Mouse (Mus musculus) T-helper 17 cell (primary cell): Measurements from ENCODE around the gene Baz2b.
"Not testable (repeated sequence)": the region's sequence is repeated elsewhere in the genome, so short reads cannot be mapped to it uniquely, and the experiment has no call there.

ENCODE experiments used
- in situ Hi-C, 2 experiments: fragments of 300-600 bp; cut with MboI, MseI; formaldehyde crosslinking; loops; 1 replicate in 1 of 2; 2 replicates in 1 of 2; pipeline ENCODE4 v1.15.1; 2025; ENCODE audit warnings: high pct_unique_total_duplicates in 2 of 2

Baz2b gene

GRCm38 (mm10) chr2:60134958-60135357 lies 74.7 kb downstream of the Baz2b start:
- in situ Hi-C loops: not testable (repeated sequence)

- in situ Hi-C loops: no loop called here
Observed at GRCm38 (mm10) chr2:60133072-60133471, 76.6 kb downstream of the Baz2b start.

GRCm38 (mm10) chr2:60132269-60133042 lies 77.2 kb downstream of the Baz2b start:
- in situ Hi-C loops: no loop called here

GRCm38 (mm10) chr2:60128631-60129030 lies 81.0 kb downstream of the Baz2b start:
- in situ Hi-C loops: loop anchor here in 1 of 2 experiments (5.0 kb wide), 1 partner anchor 86 kb away; no protein-coding TSS in a partner anchor

- in situ Hi-C loops: loop anchor here in 1 of 2 experiments (5.0 kb wide), 1 partner anchor 85 kb away; no protein-coding TSS in a partner anchor
Observed at GRCm38 (mm10) chr2:60126831-60127230, 82.8 kb downstream of the Baz2b start.

- in situ Hi-C loops: loop anchor here in 1 of 2 experiments (5.0 kb wide), 1 partner anchor 84 kb away; no protein-coding TSS in a partner anchor
Observed at GRCm38 (mm10) chr2:60126292-60126691, 83.3 kb downstream of the Baz2b start.

- in situ Hi-C loops: loop anchor here in 1 of 2 experiments (5.0 kb wide), 1 partner anchor 83 kb away; no protein-coding TSS in a partner anchor
Observed at GRCm38 (mm10) chr2:60125049-60126004, 84.3 kb downstream of the Baz2b start.

GRCm38 (mm10) chr2:60124648-60125048 lies 85.0 kb downstream of the Baz2b start:
- in situ Hi-C loops: loop anchor here in 1 of 2 experiments (5.0 kb wide), 1 partner anchor 82 kb away; no protein-coding TSS in a partner anchor

GRCm38 (mm10) chr2:60123911-60124647 lies 85.6 kb downstream of the Baz2b start:
- in situ Hi-C loops: no loop called here

GRCm38 (mm10) chr2:60123061-60123874 lies 86.4 kb downstream of the Baz2b start:
- in situ Hi-C loops: no loop called here

- in situ Hi-C loops: no loop called here
Observed at GRCm38 (mm10) chr2:60122188-60122587, 87.5 kb downstream of the Baz2b start.

- in situ Hi-C loops: no loop called here
Observed at GRCm38 (mm10) chr2:60120681-60121080, 89.0 kb downstream of the Baz2b start.

- in situ Hi-C loops: no loop called here
Observed at GRCm38 (mm10) chr2:60118684-60119558, 90.7 kb downstream of the Baz2b start.

GRCm38 (mm10) chr2:60117867-60118266 lies 91.8 kb downstream of the Baz2b start:
- in situ Hi-C loops: no loop called here

GRCm38 (mm10) chr2:60115891-60116554 lies 93.6 kb downstream of the Baz2b start:
- in situ Hi-C loops: no loop called here

- in situ Hi-C loops: loop anchor here in 1 of 2 experiments (5.0 kb wide), 1 partner anchor 92 kb away; the partner anchor contains the start of genes Baz2b and March7
Observed at GRCm38 (mm10) chr2:60114901-60115300, 94.7 kb downstream of the Baz2b start.

GRCm38 (mm10) chr2:60113661-60114560 lies 95.7 kb downstream of the Baz2b start:
- in situ Hi-C loops: loop anchor here in 1 of 2 experiments (5.0 kb wide), 1 partner anchor 93 kb away; the partner anchor contains the start of genes Baz2b and March7
